Mouse (Mus musculus) limb, embryonic 14.5 days (tissue): ENCODE measurements at regions not wholly inside any gene's neighbourhood (a gene's known extent, or its start where the extent isn't known, plus 50 kb on each side); places are given as distances from the start of the nearest gene placed in this dataset.
"Not testable (repeated sequence)": the region's sequence is repeated elsewhere in the genome, so short reads cannot be mapped to it uniquely, and the experiment has no call there.

Experiments
- ATAC-seq: fragments of 200-750 bp; cut with Nextera tagmentation; 2 replicates; pipeline ENCODE4 v1.8.0; 2017; ENCODE audit warnings: low read depth, moderate number of reproducible peaks, moderate TSS enrichment; ENCODE audit not compliant: low FRiP score
- DNase-seq: peaks from one replicate; pipeline ENCODE4 v3.0.0-alpha.2; 2015; ENCODE audit warnings: low spot score
- H3K27ac ChIP-seq: fragments of 300-500 bp; sonication (generic); replicated peaks from 2 replicates; pipeline ENCODE4 v1.5.1; 2014; ENCODE audit warnings: low read depth, mild to moderate bottlenecking, low read length, moderate library complexity, mixed read lengths
- H3K27me3 ChIP-seq: fragments of 300-500 bp; sonication (generic); 2 replicates; pipeline ENCODE4 v1.6.1; 2014; ENCODE audit warnings: low read length, mixed read lengths; ENCODE audit not compliant: control insufficient read depth, insufficient read depth
- H3K36me3 ChIP-seq: fragments of 300-500 bp; sonication (generic); 2 replicates; pipeline ENCODE4 v1.6.1; 2014; ENCODE audit warnings: mild to moderate bottlenecking, low read length, moderate library complexity, mixed read lengths; ENCODE audit not compliant: control insufficient read depth, insufficient read depth
- H3K4me1 ChIP-seq: fragments of 300-500 bp; sonication (generic); 2 replicates; pipeline ENCODE4 v1.6.1; 2014; ENCODE audit warnings: antibody characterized with exemption, low read length, mixed read lengths; ENCODE audit not compliant: control insufficient read depth, insufficient read depth
- H3K4me2 ChIP-seq: fragments of 300-500 bp; sonication (generic); replicated peaks from 2 replicates; pipeline ENCODE4 v1.6.1; 2014; ENCODE audit warnings: low read depth, mild to moderate bottlenecking, low read length, moderate library complexity; ENCODE audit not compliant: severe bottlenecking
- H3K4me3 ChIP-seq: fragments of 300-500 bp; sonication (generic); replicated peaks from 2 replicates; pipeline ENCODE4 v1.5.1; 2014; ENCODE audit warnings: low read length
- H3K9ac ChIP-seq: fragments of 300-500 bp; sonication (generic); 2 replicates; pipeline ENCODE4 v1.6.1; 2014; ENCODE audit warnings: mild to moderate bottlenecking, low read depth, low read length, moderate library complexity; ENCODE audit not compliant: severe bottlenecking
- H3K9me3 ChIP-seq: fragments of 300-500 bp; sonication (generic); 2 replicates; pipeline ENCODE4 v1.6.1; 2016; ENCODE audit warnings: low read length; ENCODE audit not compliant: control insufficient read depth
- WGBS: fragments of 180-500 bp; shearing (Covaris S2); extraction: QIAGEN DNeasy Blood & Tissue Kit; methylation state at CpG from one replicate; pipeline ENCODE4 v1.1.7; 2014; 5-methylcytosine and 5-hydroxymethylcytosine counted together

GRCm38 (mm10) chr8:20259662-20260061, 103.3 kb downstream of the Gm15319 start:
- not testable (repeated sequence) for H3K27me3 ChIP-seq, H3K9me3 ChIP-seq, H3K27ac ChIP-seq, H3K4me1 ChIP-seq, ATAC-seq, H3K9ac ChIP-seq, H3K36me3 ChIP-seq, H3K4me3 ChIP-seq, H3K4me2 ChIP-seq, DNase-seq
- WGBS: 87% methylated on average over 6 of the region's 8 CpGs
